9 mouse cellular contexts compared by ENCODE assay signal in the genomic region with DNA sequence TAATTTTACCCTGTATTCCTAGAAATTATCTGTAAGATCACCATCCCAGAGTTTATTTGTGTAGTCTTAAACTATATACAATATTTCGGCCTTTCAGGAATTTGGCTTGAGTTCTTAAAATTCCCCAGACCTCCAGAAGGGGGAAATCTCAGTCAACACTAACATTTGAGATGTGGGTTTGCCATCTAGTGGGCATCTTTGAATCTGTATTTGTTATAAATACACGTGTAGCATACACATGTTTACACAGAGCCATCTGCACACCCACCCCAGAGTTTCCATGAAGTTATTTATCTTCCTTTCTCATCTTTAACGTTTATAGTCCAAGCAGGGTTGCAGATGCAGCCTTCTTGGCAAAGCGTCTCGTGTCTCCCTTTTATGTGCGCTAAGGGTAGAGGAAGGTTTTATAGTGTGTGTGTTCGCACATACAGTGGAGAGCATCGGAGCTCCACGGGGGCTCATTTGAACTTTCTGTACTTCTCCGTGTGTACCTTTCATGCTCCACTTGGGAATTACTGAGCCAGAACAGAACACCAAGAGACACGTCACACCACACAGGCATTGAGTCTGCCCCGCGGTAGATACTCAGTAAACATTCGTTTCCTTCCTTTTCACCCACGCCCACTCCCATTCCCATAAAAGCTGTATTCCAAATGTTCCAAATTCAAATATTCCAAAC. TPM values are rescaled to one million over a fixed set of nuclear protein-coding genes. Genes with fewer than 3 reads are reported as not detected.
DNase-seq lines count a peak whose midpoint lies in the region; ATAC-seq lines count a peak whose summit lies in the region.
"Had no signal": no experiment of that assay in that cellular context is flagged by ENCODE, and none has a peak within 500 bp of the region (broad histone marks: within the 10 kb centered on the region; RNA-seq: fewer than 3 reads in every experiment).

No protein-coding gene starts in this region.

- H3K4me1 ChIP-seq in heart, embryonic 10.5 days, result peaks cover 5% of the 10 kb centered on the region; the same call in 1 of the 2 replicates
- peaks cover 14% of the 10 kb centered on the region for H3K4me1 ChIP-seq in limb, embryonic 13.5 days
- H3K4me1 ChIP-seq: liver, embryonic 15.5 days had no signal

- H3K36me3 ChIP-seq in heart, embryonic 10.5 days, result no peaks in the 10 kb centered on the region
- no peaks in the 10 kb centered on the region for H3K36me3 ChIP-seq in limb, embryonic 13.5 days
- H3K36me3 ChIP-seq: liver, embryonic 15.5 days had no signal

- no peaks in the 10 kb centered on the region for H3K9me3 ChIP-seq in heart, embryonic 10.5 days
- no peaks in the 10 kb centered on the region for H3K9me3 ChIP-seq in limb, embryonic 13.5 days
- H3K9me3 ChIP-seq: liver, embryonic 15.5 days had no signal

- no peaks in the 10 kb centered on the region for H3K27me3 ChIP-seq in heart, embryonic 10.5 days (ENCODE audit: insufficient read depth, poor library complexity, severe bottlenecking)
- no peaks in the 10 kb centered on the region for H3K27me3 ChIP-seq in limb, embryonic 13.5 days

- H3K4me3 ChIP-seq in heart, embryonic 10.5 days, result no peak overlapping the region
- H3K4me3 ChIP-seq in limb, embryonic 13.5 days, result peak overlapping the region; percentile 20
- H3K4me3 ChIP-seq: liver, embryonic 15.5 days had no signal

- peak overlapping the region; percentile 30; the same call in 1 of the 2 replicates for H3K27ac ChIP-seq in heart, embryonic 10.5 days
- peak overlapping the region; percentile 65 for H3K27ac ChIP-seq in limb, embryonic 13.5 days
- H3K27ac ChIP-seq: liver, embryonic 15.5 days had no signal

- 58% methylated on average over 15 of the region's 15 CpGs for WGBS in heart, embryonic 10.5 days
- 37% methylated on average over 15 of the region's 15 CpGs for WGBS in limb, embryonic 13.5 days

- peak; percentile 83 for ATAC-seq in limb, embryonic 13.5 days (ENCODE audit: low FRiP score, low read depth)

- DNase-seq in embryo, embryonic 10 days (ENCODE audit: low spot score), result peak; percentile 64
- no peak for DNase-seq in embryo, embryonic 9.5 days (ENCODE audit: extremely low spot score)
- peak; percentile 38 for DNase-seq in right cerebral cortex, adult 18-20 months
- no peak for DNase-seq in right cerebral cortex, postnatal 25 days
- peak; percentile 66 for DNase-seq in heart, embryonic 10.5 days (ENCODE audit: low spot score)
- DNase-seq in thymus, postnatal 25 days, result peak; percentile 21
- no peak for DNase-seq in c-Kit-positive CD71-positive TER-119-positive erythroid progenitor cells, embryonic 14.5 days (ENCODE audit: low spot score)

- no peak overlapping the region for H3K9ac ChIP-seq in limb, embryonic 13.5 days
- H3K9ac ChIP-seq: liver, embryonic 15.5 days had no signal

- peak overlapping the region; percentile 57 for H3K4me2 ChIP-seq in limb, embryonic 13.5 days (replicated peaks)
- H3K4me2 ChIP-seq: liver, embryonic 15.5 days had no signal

RNA-seq across cellular contexts. Expression of a gene that starts 12.3 kb away (rescaled TPM):
- polyA plus RNA-seq in heart, embryonic 10.5 days (2016; fragmentation: Nextera tagmentation; extraction: Ambion mirVana), result 28.5 and 34.6 TPM in 2 replicates
- 36.7 and 37.2 TPM in 2 replicates for polyA plus RNA-seq in limb, embryonic 13.5 days (2015; fragmentation: Nextera tagmentation; extraction: Ambion mirVana)

RNA-seq across cellular contexts. Expression of a gene that starts 16.7 kb away (rescaled TPM):
- polyA plus RNA-seq in heart, embryonic 10.5 days (2016; fragmentation: Nextera tagmentation; extraction: Ambion mirVana), result 27.7 and 37.4 TPM in 2 replicates
- polyA plus RNA-seq in limb, embryonic 13.5 days (2015; fragmentation: Nextera tagmentation; extraction: Ambion mirVana), result 13.3 and 14.5 TPM in 2 replicates

Comparison
In these comparisons a context has a peak if more than half of its experiments do, and no peak if none do; other contexts are left out.
1. DNase-seq: peak in embryo, embryonic 10 days (single experiment), right cerebral cortex, adult 18-20 months (single experiment), heart, embryonic 10.5 days (single experiment) and thymus, postnatal 25 days (single experiment); none in embryo, embryonic 9.5 days (single experiment), right cerebral cortex, postnatal 25 days (single experiment) and c-Kit-positive CD71-positive TER-119-positive erythroid progenitor cells, embryonic 14.5 days (single experiment).